Mouse (Mus musculus) bone marrow, adult 2 months (tissue): ENCODE measurements around the gene Abca5. TPM values are rescaled to one million over a fixed set of nuclear protein-coding genes. Genes with fewer than 3 reads are reported as not detected.

Source experiments
- H3K27ac ChIP-seq: fragments of 200-500 bp; 2 replicates; pipeline ENCODE4 v1.5.1; 2012; ENCODE audit warnings: low read depth, mild to moderate bottlenecking, control low read depth, inconsistent platforms, low read length; ENCODE audit not compliant: control insufficient read depth, poor library complexity, insufficient read depth
- H3K4me1 ChIP-seq: fragments of 200-500 bp; 2 replicates; pipeline ENCODE4 v1.6.1; 2011; ENCODE audit warnings: low read length; ENCODE audit not compliant: control insufficient read depth, insufficient read depth
- H3K4me3 ChIP-seq: fragments of 200-500 bp; replicated peaks from 2 replicates; pipeline ENCODE3; 2011; ENCODE audit warnings: mild to moderate bottlenecking, low read depth, low read length, control low read depth; ENCODE audit not compliant: control insufficient read depth
- CTCF ChIP-seq: fragments of 200-500 bp; IDR thresholded peaks from 2 replicates; pipeline ENCODE4 v1.5.1; 2011; ENCODE audit warnings: low read length, control low read depth; ENCODE audit not compliant: control insufficient read depth, insufficient read depth
- POLR2A ChIP-seq: fragments of 200-500 bp; IDR thresholded peaks from 2 replicates; pipeline ENCODE4 v1.6.1; 2011; ENCODE audit warnings: low read depth, mild to moderate bottlenecking, control low read depth, low read length, borderline replicate concordance; ENCODE audit not compliant: control insufficient read depth
- WGBS: fragments of 180-500 bp; shearing (Covaris S2); methylation state at CpG from one replicate; pipeline ENCODE4 v1.1.7; 2018; 5-methylcytosine and 5-hydroxymethylcytosine counted together
- polyA plus RNA-seq: library from polyadenylated mRNA; stranded (reverse); fragments of >200 nt; gene quantifications from 2 replicates; pipeline ENCODE4 v1.2.4, GENCODE M21; 2011; ENCODE audit warnings: low replicate concordance; ENCODE audit not compliant: missing spikeins, insufficient read depth, insufficient read length

Abca5 gene
- polyA plus RNA-seq: 1.0 TPM in 1 of 2 replicates, not detected in the other

DNA sequence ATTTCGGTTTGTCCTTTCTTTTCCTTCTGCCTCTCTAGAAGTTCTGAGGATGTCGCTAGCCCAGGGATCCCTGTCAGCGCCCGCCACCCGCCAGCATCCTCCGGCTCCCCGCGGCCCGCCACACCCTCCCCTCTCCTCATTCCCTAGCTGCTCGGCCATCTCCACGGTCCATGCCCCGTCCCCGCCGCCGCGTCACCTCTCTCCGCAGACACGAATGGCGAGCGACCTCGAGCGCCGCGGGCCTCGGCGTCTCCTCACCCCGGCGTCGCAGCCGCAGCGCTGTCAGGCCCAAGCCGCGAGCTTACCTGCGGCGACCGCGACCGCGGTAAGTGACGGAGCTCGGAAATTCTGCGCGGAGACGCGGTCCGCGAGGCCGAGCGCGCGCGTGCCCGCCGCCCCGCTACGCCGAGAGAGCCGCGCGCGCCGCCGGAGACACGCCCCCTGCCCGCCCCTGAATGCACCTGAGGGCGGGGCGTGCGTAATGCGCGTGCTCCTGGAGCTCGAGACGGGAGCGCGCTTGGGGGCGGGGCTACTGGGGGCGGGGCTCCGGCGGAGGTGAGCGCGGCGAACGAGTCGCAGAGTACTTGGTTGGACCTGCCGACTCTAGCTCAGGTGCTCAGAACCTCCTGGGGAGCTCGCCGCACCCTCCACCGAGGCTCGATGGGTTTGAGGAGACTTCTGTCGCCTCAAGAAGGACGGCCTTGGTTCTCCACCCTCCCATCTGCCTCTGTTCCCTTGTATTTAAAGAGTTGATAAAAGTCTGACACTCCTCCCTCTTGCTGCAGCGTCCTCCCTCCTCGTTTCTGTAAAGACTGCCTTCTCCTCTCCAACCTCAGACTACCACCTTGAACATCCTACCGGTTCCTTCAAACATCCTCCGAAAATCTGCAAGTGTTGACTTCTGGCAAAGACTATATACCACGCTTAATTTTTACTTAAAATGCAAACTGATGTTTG lies at the start of gene Abca5:
Gene Abca5 (minus strand): TSS at position 428 of the 957 bp plus-strand sequence.
- Histone ChIP-seq H3K4me1 (peaks cover 1% of the 10 kb centered on the region; the same call in 1 of the 2 replicates), H3K4me3 (peak within 1 kb of the TSS; percentile 78), H3K27ac (no peak within 1 kb of the TSS; the same call in 1 of the 2 replicates)
- TF ChIP-seq POLR2A: no peak
- no peak for TF ChIP-seq CTCF
- under 1% methylated on average over 92 of the region's 95 CpGs for WGBS

DNA sequence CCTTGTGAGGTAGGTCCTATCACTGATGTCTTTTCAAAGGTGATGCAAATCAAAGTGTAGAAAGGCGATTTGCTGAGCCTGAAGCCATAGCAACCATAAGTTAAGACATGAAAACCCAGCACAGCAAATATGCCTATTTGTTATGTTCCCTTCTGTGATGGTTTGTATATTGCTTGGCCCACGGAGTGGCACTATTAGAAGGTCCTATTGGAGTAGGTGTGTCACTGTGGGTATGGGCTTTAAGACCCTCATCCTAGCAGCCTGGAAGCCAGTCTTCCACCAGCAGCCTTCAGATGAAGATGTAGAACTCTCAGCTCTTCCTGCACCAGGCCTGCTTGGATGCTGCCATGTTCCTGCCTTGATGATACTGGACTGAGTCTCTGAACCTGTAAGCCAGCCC lies 48.0 kb upstream of the Abca5 start:
- 80% methylated on average over 2 of the region's 2 CpGs for WGBS
- TF ChIP-seq CTCF (no peak), POLR2A (no peak)
- Histone ChIP-seq H3K27ac (no peak overlapping the region), H3K4me1 (no peaks in the 10 kb centered on the region), H3K4me3 (no peak overlapping the region)

DNA sequence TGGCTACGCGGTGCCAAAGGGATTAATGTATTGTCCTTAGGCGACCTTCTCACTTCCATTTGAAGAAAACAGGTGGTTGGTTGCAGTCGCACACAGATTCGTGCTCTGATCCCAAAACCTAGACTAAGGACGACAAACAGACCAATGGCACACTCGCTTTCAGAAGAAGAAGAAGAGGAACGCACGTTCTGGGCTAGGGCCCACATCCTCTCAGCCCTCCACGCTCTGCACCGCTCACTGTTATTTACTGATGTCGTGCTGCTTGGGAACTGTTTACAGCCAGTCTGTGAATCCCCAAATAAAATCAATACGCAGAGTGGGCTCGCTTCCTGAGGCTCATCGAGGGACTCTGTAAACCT lies 42.8 kb upstream of the Abca5 start:
- H3K4me3 ChIP-seq: no peak overlapping the region
- 18% methylated on average over 15 of the region's 15 CpGs for WGBS
- no peak for TF ChIP-seq CTCF
- no peak for TF ChIP-seq POLR2A
- no peaks in the 10 kb centered on the region for H3K4me1 ChIP-seq
- H3K27ac ChIP-seq: no peak overlapping the region

DNA sequence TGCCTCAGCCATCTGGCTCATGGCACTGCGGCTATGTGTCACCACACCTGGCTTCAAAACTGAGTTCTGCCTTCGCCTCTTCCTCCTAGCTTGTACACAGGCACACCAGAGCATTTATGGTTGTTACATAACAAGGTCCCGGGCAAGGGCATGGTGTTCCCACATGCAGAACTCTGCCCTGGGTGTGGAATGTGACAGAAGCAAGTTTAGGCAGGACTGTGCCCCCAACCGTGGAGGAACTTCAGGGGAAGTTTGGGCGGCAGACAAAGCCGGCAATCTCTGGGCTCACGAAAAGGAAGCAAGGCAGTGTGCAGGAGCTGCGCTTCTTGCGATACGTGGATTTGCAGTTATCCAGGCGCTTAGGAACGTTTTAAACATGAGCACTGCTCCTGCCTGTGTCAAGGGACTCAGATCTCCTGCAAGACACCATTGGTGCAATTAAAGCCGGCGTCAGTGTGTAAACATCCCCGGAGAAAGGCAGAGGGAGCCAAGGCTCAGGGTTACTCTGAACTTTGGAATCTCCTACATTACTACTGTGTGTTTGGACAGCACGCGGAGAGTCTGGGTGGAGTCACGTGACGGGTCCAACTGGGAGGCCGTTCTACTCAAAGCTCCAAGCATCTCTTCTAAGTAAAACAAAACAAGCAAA lies 42.3 kb upstream of the Abca5 start:
- peak overlapping the region; percentile 22 for H3K4me3 ChIP-seq
- 3% methylated on average over 20 of the region's 20 CpGs for WGBS
- H3K4me1 ChIP-seq: no peaks in the 10 kb centered on the region
- TF ChIP-seq POLR2A (no peak), CTCF (no peak)
- H3K27ac ChIP-seq: no peak overlapping the region

DNA sequence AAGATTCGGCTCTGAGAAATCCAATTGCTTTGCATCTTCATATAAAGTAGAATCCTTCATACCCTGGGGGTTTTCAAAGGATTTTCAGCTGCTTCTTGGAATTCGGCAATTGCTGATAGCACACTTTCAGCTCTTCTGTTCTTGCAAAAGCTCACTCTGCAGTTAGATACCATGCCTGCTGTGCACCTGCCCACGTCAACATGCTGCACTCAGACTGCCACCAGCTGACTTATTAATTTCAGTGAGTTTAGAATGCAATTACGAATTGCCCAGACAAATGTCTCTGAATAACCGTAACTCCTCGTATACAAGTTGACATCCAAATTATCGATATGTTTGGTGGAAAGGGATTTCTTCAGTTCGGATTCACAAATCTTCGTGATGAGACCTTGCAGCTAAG lies 36.5 kb upstream of the Abca5 start:
- WGBS: 84% methylated on average over 9 of the region's 9 CpGs

DNA sequence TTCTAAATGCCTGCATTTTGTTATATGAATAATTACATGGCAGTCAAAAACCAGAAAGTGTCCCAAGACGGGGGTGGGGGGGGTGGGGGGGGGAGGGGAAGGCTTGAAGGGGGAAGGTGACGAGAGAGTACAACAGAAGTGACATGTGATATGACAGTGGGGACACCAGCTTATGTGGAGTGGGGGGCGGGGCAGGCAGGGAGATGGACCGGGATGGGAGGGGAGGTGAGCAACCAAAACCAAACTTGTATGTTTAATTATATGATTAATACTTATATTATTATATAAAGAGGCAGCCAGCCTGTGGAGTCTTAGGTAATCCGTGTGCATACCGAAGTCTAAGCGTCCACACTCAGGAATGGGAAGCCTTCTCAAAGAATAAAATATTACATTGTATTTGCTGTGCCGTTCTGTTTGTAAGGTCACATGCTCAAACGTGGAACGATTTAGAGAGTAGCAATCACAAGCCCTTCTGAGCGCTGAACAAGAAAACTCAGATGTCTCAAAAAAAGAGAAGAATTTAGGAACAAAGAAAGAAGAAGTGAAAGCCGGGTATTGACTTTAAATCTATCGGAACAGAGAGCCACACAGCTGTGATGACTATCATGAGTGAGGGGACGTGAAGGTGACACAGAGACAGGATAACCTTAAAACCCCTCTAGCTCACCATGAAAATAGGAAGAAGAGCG lies 34.9 kb upstream of the Abca5 start:
- TF ChIP-seq CTCF: no peak
- no peak for TF ChIP-seq POLR2A
- Histone ChIP-seq H3K27ac (no peak overlapping the region), H3K4me1 (no peaks in the 10 kb centered on the region; the same call in 1 of the 2 replicates), H3K4me3 (no peak overlapping the region)
- WGBS: 32% methylated on average over 15 of the region's 15 CpGs

More for the DNA sequence above, 36.5 kb upstream of the Abca5 start:
- H3K4me1 ChIP-seq: no peaks in the 10 kb centered on the region; the same call in 1 of the 2 replicates
- H3K4me3 ChIP-seq: no peak overlapping the region
- TF ChIP-seq POLR2A (no peak), CTCF (no peak)
- no peak overlapping the region for H3K27ac ChIP-seq

DNA sequence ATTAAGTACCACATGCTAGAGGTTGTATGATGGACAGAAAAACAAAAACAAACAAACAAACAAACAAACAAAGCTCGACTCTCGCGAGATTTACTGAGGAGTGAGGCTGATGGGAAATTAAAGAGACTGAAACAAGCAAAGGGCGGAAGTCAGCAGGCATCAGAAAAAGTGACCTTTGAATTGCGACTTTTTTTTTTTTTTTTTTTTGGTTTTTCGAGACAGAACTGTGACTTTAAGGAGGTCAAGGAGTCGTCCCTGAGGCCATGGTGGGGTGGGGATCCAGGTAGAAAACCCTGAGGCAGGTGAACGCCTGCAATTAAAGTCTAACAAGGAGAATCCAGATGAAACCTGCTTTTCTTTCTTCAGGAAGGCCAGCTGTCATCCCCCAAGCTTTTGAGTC lies 34.3 kb upstream of the Abca5 start:
- Histone ChIP-seq H3K27ac (no peak overlapping the region), H3K4me1 (no peaks in the 10 kb centered on the region; the same call in 1 of the 2 replicates), H3K4me3 (no peak overlapping the region)
- 60% methylated on average over 8 of the region's 8 CpGs for WGBS
- TF ChIP-seq POLR2A (no peak), CTCF (no peak)
